ENCODE assay signal across 19 mouse cellular contexts in genomic region chr15:80101503-80101902, GRCm38 (mm10). TPM values are rescaled to one million over a fixed set of nuclear protein-coding genes. Genes with fewer than 3 reads are reported as not detected.
DNase-seq lines count a peak whose midpoint lies in the region; ATAC-seq and TF ChIP-seq lines count a peak whose summit lies in the region.
"Had no signal": no experiment of that assay in that cellular context is flagged by ENCODE, and none has a peak within 500 bp of the region (broad histone marks: within the 10 kb centered on the region; RNA-seq: fewer than 3 reads in every experiment).

No protein-coding gene starts in this region.

- no peak for DNase-seq in forebrain, embryonic 14.5 days (ENCODE audit: low spot score)
- no peak for DNase-seq in forebrain, embryonic 11.5 days (ENCODE audit: low spot score)
- DNase-seq in midbrain, embryonic 11.5 days (ENCODE audit: low spot score, missing footprints), result peak; percentile 35
- peak; percentile 64 for DNase-seq in cerebellum, adult 9-11 months
- no peak for DNase-seq in lung, postnatal 0 days (ENCODE audit: low spot score)
- DNase-seq: adrenal gland, adult 2 months; gastrocnemius, postnatal 25 days; heart, adult 2 months; kidney, adult 9 months; kidney, postnatal 36 days; midbrain, embryonic 14.5 days; thymus, postnatal 36 days had no signal

- H3K36me3 ChIP-seq in forebrain, embryonic 14.5 days (ENCODE audit: control insufficient read depth, insufficient read depth, low read length), result no peaks in the 10 kb centered on the region
- no peaks in the 10 kb centered on the region for H3K36me3 ChIP-seq in forebrain, embryonic 11.5 days (ENCODE audit: control insufficient read depth, insufficient read depth, low read length)
- H3K36me3 ChIP-seq in midbrain, embryonic 11.5 days (ENCODE audit: control insufficient read depth, insufficient read depth, low read length), result no peaks in the 10 kb centered on the region
- H3K36me3 ChIP-seq in midbrain, embryonic 16.5 days (ENCODE audit: control insufficient read depth, insufficient read depth, low read length), result no peaks in the 10 kb centered on the region
- H3K36me3 ChIP-seq in macrophage (ENCODE audit: inconsistent target), result no peaks in the 10 kb centered on the region
- no peaks in the 10 kb centered on the region for H3K36me3 ChIP-seq in lung, postnatal 0 days (ENCODE audit: insufficient read depth, low read length)
- H3K36me3 ChIP-seq: limb, embryonic 12.5 days; lung, embryonic 15.5 days had no signal

- no peaks in the 10 kb centered on the region for H3K9me3 ChIP-seq in forebrain, embryonic 14.5 days (replicated peaks; ENCODE audit: control insufficient read depth, low read length)
- H3K9me3 ChIP-seq in forebrain, embryonic 11.5 days (ENCODE audit: control insufficient read depth, low read length), result no peaks in the 10 kb centered on the region
- no peaks in the 10 kb centered on the region for H3K9me3 ChIP-seq in midbrain, embryonic 11.5 days (ENCODE audit: control insufficient read depth, low read length)
- H3K9me3 ChIP-seq in midbrain, embryonic 16.5 days (replicated peaks; ENCODE audit: control insufficient read depth, low read length, poor library complexity, severe bottlenecking), result no peaks in the 10 kb centered on the region
- no peaks in the 10 kb centered on the region for H3K9me3 ChIP-seq in lung, postnatal 0 days (ENCODE audit: low read length)
- H3K9me3 ChIP-seq: limb, embryonic 12.5 days; lung, embryonic 15.5 days had no signal

- 0 out of 2 replicates have a peak overlapping the region, but pooled peaks have one; percentile 48 for H3K27ac ChIP-seq in forebrain, embryonic 14.5 days (ENCODE audit: low read depth, low read length)
- no peak overlapping the region for H3K27ac ChIP-seq in forebrain, embryonic 11.5 days (ENCODE audit: low read depth, low read length)
- no peak overlapping the region for H3K27ac ChIP-seq in midbrain, embryonic 11.5 days (ENCODE audit: low read depth, low read length)
- H3K27ac ChIP-seq in midbrain, embryonic 16.5 days (ENCODE audit: low read length), result no peak overlapping the region
- peak overlapping the region; percentile 99 for H3K27ac ChIP-seq in macrophage
- no peak overlapping the region for H3K27ac ChIP-seq in lung, postnatal 0 days (ENCODE audit: low read length)
- H3K27ac ChIP-seq: heart, adult 2 months; limb, embryonic 12.5 days; liver, embryonic 14.5 days; lung, embryonic 15.5 days had no signal

- H3K27me3 ChIP-seq in forebrain, embryonic 14.5 days (replicated peaks; ENCODE audit: control insufficient read depth, insufficient read depth, low read length), result no peaks in the 10 kb centered on the region
- H3K27me3 ChIP-seq in forebrain, embryonic 11.5 days (ENCODE audit: control insufficient read depth, insufficient read depth, low read length), result no peaks in the 10 kb centered on the region
- no peaks in the 10 kb centered on the region for H3K27me3 ChIP-seq in midbrain, embryonic 11.5 days (ENCODE audit: control insufficient read depth, insufficient read depth, low read length)
- no peaks in the 10 kb centered on the region for H3K27me3 ChIP-seq in midbrain, embryonic 16.5 days (ENCODE audit: control insufficient read depth, insufficient read depth, low read depth, low read length)
- no peaks in the 10 kb centered on the region for H3K27me3 ChIP-seq in lung, postnatal 0 days (replicated peaks; ENCODE audit: insufficient read depth, low read length)

- H3K4me1 ChIP-seq in forebrain, embryonic 14.5 days (ENCODE audit: control insufficient read depth, insufficient read depth, low read length), result peaks cover 9% of the 10 kb centered on the region
- H3K4me1 ChIP-seq in forebrain, embryonic 11.5 days (replicated peaks; ENCODE audit: control insufficient read depth, insufficient read depth, low read length), result peaks cover 10% of the 10 kb centered on the region
- peaks cover 6% of the 10 kb centered on the region for H3K4me1 ChIP-seq in midbrain, embryonic 11.5 days (ENCODE audit: control insufficient read depth, insufficient read depth, low read length)
- H3K4me1 ChIP-seq in midbrain, embryonic 16.5 days (ENCODE audit: control insufficient read depth, insufficient read depth, low read length), result peaks cover 22% of the 10 kb centered on the region
- H3K4me1 ChIP-seq in lung, postnatal 0 days (ENCODE audit: insufficient read depth, low read depth, low read length), result 0 out of 2 replicates have a peak, but pooled peaks cover 2% of the 10 kb centered on the region

- no peak for ATAC-seq in forebrain, embryonic 14.5 days
- no peak for ATAC-seq in forebrain, embryonic 11.5 days (replicated peaks; ENCODE audit: low FRiP score)
- ATAC-seq in midbrain, embryonic 11.5 days (ENCODE audit: low FRiP score), result no peak
- no peak for ATAC-seq in midbrain, embryonic 16.5 days
- no peak for ATAC-seq in lung, postnatal 0 days
- ATAC-seq: inflammation-experienced regulatory T-cells, adult 6 months had no signal

- H3K4me2 ChIP-seq in forebrain, embryonic 14.5 days (ENCODE audit: low read length), result no peak overlapping the region
- no peak overlapping the region for H3K4me2 ChIP-seq in forebrain, embryonic 11.5 days (ENCODE audit: low read depth, low read length, severe bottlenecking)
- no peak overlapping the region for H3K4me2 ChIP-seq in midbrain, embryonic 11.5 days
- H3K4me2 ChIP-seq in midbrain, embryonic 16.5 days (ENCODE audit: low read length), result no peak overlapping the region
- H3K4me2 ChIP-seq in lung, postnatal 0 days (replicated peaks; ENCODE audit: low read depth, low read length), result no peak overlapping the region
- H3K4me2 ChIP-seq: limb, embryonic 12.5 days; lung, embryonic 15.5 days had no signal

- TF ChIP-seq EP300 in lung, postnatal 0 days (IDR thresholded peaks at IDR 0.05), result no peak

- H3K79me2 ChIP-seq in macrophage (ENCODE audit: inconsistent target), result peaks cover 79% of the 10 kb centered on the region

- WGBS in forebrain, embryonic 14.5 days, result 89% methylated on average over 6 of the region's 6 CpGs
- 81% methylated on average over 6 of the region's 6 CpGs for WGBS in forebrain, embryonic 11.5 days
- WGBS in midbrain, embryonic 11.5 days, result 83% methylated on average over 6 of the region's 6 CpGs
- 85% methylated on average over 6 of the region's 6 CpGs for WGBS in midbrain, embryonic 16.5 days
- 89% methylated on average over 5 of the region's 6 CpGs for WGBS in macrophage (ENCODE audit: missing documents)
- 75% methylated on average over 6 of the region's 6 CpGs for WGBS in lung, postnatal 0 days

- no peak for TF ChIP-seq CTCF in lung, postnatal 0 days (IDR thresholded peaks at IDR 0.05)

- H3K9ac ChIP-seq in forebrain, embryonic 14.5 days (ENCODE audit: low read length), result no peak overlapping the region
- no peak overlapping the region for H3K9ac ChIP-seq in forebrain, embryonic 11.5 days (ENCODE audit: low read length)
- no peak overlapping the region for H3K9ac ChIP-seq in midbrain, embryonic 11.5 days (ENCODE audit: low read length)
- no peak overlapping the region for H3K9ac ChIP-seq in midbrain, embryonic 16.5 days (ENCODE audit: low read depth, low read length)
- H3K9ac ChIP-seq in lung, postnatal 0 days (replicated peaks; ENCODE audit: low read depth), result no peak overlapping the region
- H3K9ac ChIP-seq: limb, embryonic 12.5 days; liver, embryonic 14.5 days; lung, embryonic 15.5 days had no signal

- H3K4me3 ChIP-seq in forebrain, embryonic 14.5 days (ENCODE audit: low read depth, low read length), result no peak overlapping the region
- no peak overlapping the region for H3K4me3 ChIP-seq in forebrain, embryonic 11.5 days (ENCODE audit: low read depth, low read length)
- H3K4me3 ChIP-seq in midbrain, embryonic 11.5 days (ENCODE audit: low read depth, low read length), result no peak overlapping the region
- no peak overlapping the region for H3K4me3 ChIP-seq in midbrain, embryonic 16.5 days (ENCODE audit: low read depth, low read length)
- no peak overlapping the region for H3K4me3 ChIP-seq in macrophage (ENCODE audit: inconsistent target)
- no peak overlapping the region for H3K4me3 ChIP-seq in lung, postnatal 0 days (ENCODE audit: low read depth, low read length)
- H3K4me3 ChIP-seq: heart, adult 2 months; limb, embryonic 12.5 days; lung, embryonic 15.5 days; myocyte had no signal

RNA-seq across cellular contexts. Expression of gene Rpl3, which starts 9.8 kb away (rescaled TPM):
- 768 and 902 TPM in 2 replicates for polyA plus RNA-seq in forebrain, embryonic 14.5 days (2014; fragmentation: Nextera tagmentation; extraction: Ambion mirVana)
- polyA plus RNA-seq in forebrain, embryonic 11.5 days (2014; fragmentation: Nextera tagmentation; extraction: Ambion mirVana), result 1,023 and 1,042 TPM in 2 replicates
- polyA plus RNA-seq in midbrain, embryonic 11.5 days (2014; fragmentation: Nextera tagmentation; extraction: Ambion mirVana), result 1,032 and 1,053 TPM in 2 replicates
- polyA plus RNA-seq in midbrain, embryonic 16.5 days (2015; fragmentation: Nextera tagmentation; extraction: Ambion mirVana), result 524 and 548 TPM in 2 replicates
- total RNA-seq in macrophage (2018; cell fraction: chromatin; rRNA removed), result 100 to 1,000 TPM in 24 of 26 experiments, 10 to 100 TPM in 2; 70.8 to 495 (median 240) TPM
- 100 to 1,000 TPM; 413 to 862 (median 571) TPM for total RNA-seq in macrophage (2018; cell fraction: cytosol; rRNA removed)
- 100 to 1,000 TPM; 139 to 883 (median 221) TPM for total RNA-seq in macrophage (2018; cell fraction: nucleus; rRNA removed)
- polyA plus RNA-seq in macrophage (2018), result 633 to 940 TPM (median 770 TPM) in 3 replicates
- 554 and 577 TPM in 2 replicates for polyA plus RNA-seq in lung, postnatal 0 days (2015; fragmentation: Nextera tagmentation; extraction: Ambion mirVana)

RNA-seq across cellular contexts. Expression of gene Syngr1, which starts 10.4 kb away (rescaled TPM):
- 28.8 and 30.1 TPM in 2 replicates for polyA plus RNA-seq in forebrain, embryonic 14.5 days (2014; fragmentation: Nextera tagmentation; extraction: Ambion mirVana)
- polyA plus RNA-seq in forebrain, embryonic 11.5 days (2014; fragmentation: Nextera tagmentation; extraction: Ambion mirVana), result 11.3 and 13.6 TPM in 2 replicates
- 6.2 and 7.4 TPM in 2 replicates for polyA plus RNA-seq in midbrain, embryonic 11.5 days (2014; fragmentation: Nextera tagmentation; extraction: Ambion mirVana)
- 66.2 and 83.9 TPM in 2 replicates for polyA plus RNA-seq in midbrain, embryonic 16.5 days (2015; fragmentation: Nextera tagmentation; extraction: Ambion mirVana)
- 100 to 1,000 TPM in 11 of 26 experiments, 10 to 100 TPM in 14, 1 to 10 TPM in 1; 8.5 to 192 (median 76.8) TPM for total RNA-seq in macrophage (2018; cell fraction: chromatin; rRNA removed)
- total RNA-seq in macrophage (2018; cell fraction: cytosol; rRNA removed), result 100 to 1,000 TPM; 185 to 377 (median 258) TPM
- 100 to 1,000 TPM in 19 of 26 experiments, 10 to 100 TPM in 7; 29.5 to 228 (median 114) TPM for total RNA-seq in macrophage (2018; cell fraction: nucleus; rRNA removed)
- 139 to 428 TPM (median 314 TPM) in 3 replicates for polyA plus RNA-seq in macrophage (2018)
- polyA plus RNA-seq in lung, postnatal 0 days (2015; fragmentation: Nextera tagmentation; extraction: Ambion mirVana), result 34.4 and 35.3 TPM in 2 replicates

RNA-seq across cellular contexts. Expression of gene Tab1, which starts 31.4 kb away (rescaled TPM):
- polyA plus RNA-seq in forebrain, embryonic 14.5 days (2014; fragmentation: Nextera tagmentation; extraction: Ambion mirVana), result 33.1 and 36.6 TPM in 2 replicates
- 36.7 and 40.0 TPM in 2 replicates for polyA plus RNA-seq in forebrain, embryonic 11.5 days (2014; fragmentation: Nextera tagmentation; extraction: Ambion mirVana)
- 24.9 and 29.4 TPM in 2 replicates for polyA plus RNA-seq in midbrain, embryonic 11.5 days (2014; fragmentation: Nextera tagmentation; extraction: Ambion mirVana)
- 35.9 and 38.3 TPM in 2 replicates for polyA plus RNA-seq in midbrain, embryonic 16.5 days (2015; fragmentation: Nextera tagmentation; extraction: Ambion mirVana)
- total RNA-seq in macrophage (2018; cell fraction: chromatin; rRNA removed), result 10 to 100 TPM in 21 of 26 experiments, 1 to 10 TPM in 5; 4.6 to 61.0 (median 34.9) TPM
- 10 to 100 TPM in 12 of 26 experiments, 1 to 10 TPM in 14; 1.2 to 15.4 (median 9.5) TPM for total RNA-seq in macrophage (2018; cell fraction: cytosol; rRNA removed)
- total RNA-seq in macrophage (2018; cell fraction: nucleus; rRNA removed), result 10 to 100 TPM in 18 of 26 experiments, 1 to 10 TPM in 8; 4.1 to 64.7 (median 23.5) TPM
- polyA plus RNA-seq in macrophage (2018), result 10.5 to 14.4 TPM (median 12.8 TPM) in 3 replicates
- 18.1 and 19.1 TPM in 2 replicates for polyA plus RNA-seq in lung, postnatal 0 days (2015; fragmentation: Nextera tagmentation; extraction: Ambion mirVana)

Comparison
In these comparisons a context has a peak if more than half of its experiments do, and no peak if none do; other contexts are left out.
1. H3K27ac ChIP-seq: peak in forebrain, embryonic 14.5 days (single experiment) and macrophage (single experiment); none in forebrain, embryonic 11.5 days (single experiment), midbrain, embryonic 11.5 days (single experiment), midbrain, embryonic 16.5 days (single experiment) and lung, postnatal 0 days (single experiment).
2. DNase-seq: peak in midbrain, embryonic 11.5 days (single experiment) and cerebellum, adult 9-11 months (single experiment); none in forebrain, embryonic 14.5 days (single experiment), forebrain, embryonic 11.5 days (single experiment) and lung, postnatal 0 days (single experiment).